Mouse (Mus musculus) kidney, postnatal 25 days (tissue): ENCODE data around the gene Zfp281.

Source experiments
- DNase-seq, 2 experiments: peaks; one replicate each; pipeline ENCODE4 v3.0.0; 2021; ENCODE audit warnings: mixed read lengths in 2 of 2

Gene Zfp281

GRCm38 (mm10) chr1:136624146-136625018, at the start of gene Zfp281:
Gene Zfp281, plus strand, starts transcription at chr1:136624901.
- DNase-seq = peak; percentile 96 to 98

- no peak for DNase-seq
These were observed 46.6 kb upstream of the Zfp281 start for GRCm38 (mm10) chr1:136577890-136578663.

GRCm38 (mm10) chr1:136579360-136579759, 45.3 kb upstream of the Zfp281 start:
- no peak for DNase-seq

DNA sequence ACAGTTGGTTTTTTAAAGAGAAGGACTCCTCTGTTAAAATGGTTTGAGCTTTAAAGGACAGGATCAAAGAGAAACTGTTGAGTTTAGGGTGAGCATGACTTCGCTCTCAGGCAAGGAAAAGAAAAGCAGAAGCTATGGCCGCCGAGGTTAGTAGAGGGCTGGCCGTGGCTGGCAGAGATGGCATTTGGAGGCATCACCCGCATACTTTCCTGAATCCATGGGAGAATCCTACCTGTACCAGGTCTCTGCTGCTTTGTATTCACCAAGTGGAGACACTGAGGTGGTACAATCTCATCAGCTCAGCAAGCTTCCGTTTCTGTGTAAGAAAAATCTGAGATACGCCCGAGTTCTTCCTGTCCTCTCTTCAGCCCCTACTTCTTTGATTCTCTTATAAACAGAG, 44.4 kb upstream of the Zfp281 start:
- DNase-seq = no peak

DNA sequence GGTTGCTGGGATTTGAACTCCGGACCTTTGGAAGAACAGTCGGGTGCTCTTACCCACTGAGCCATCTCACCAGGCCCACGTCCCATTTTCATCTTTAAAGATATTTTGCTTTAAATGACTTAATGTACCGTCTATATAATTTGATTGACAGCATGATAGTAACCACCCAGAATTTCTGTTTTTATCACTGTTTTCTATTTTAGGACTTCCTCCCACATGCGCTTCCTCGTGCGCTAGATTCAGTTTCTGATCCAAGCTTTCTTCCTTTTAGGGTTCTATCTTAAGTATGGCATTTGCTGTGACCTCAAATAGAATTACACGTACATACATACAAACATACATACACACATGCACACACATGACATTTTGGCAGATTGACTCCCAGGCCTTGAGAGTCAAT, 42.9 kb upstream of the Zfp281 start:
- no peak for DNase-seq

DNA sequence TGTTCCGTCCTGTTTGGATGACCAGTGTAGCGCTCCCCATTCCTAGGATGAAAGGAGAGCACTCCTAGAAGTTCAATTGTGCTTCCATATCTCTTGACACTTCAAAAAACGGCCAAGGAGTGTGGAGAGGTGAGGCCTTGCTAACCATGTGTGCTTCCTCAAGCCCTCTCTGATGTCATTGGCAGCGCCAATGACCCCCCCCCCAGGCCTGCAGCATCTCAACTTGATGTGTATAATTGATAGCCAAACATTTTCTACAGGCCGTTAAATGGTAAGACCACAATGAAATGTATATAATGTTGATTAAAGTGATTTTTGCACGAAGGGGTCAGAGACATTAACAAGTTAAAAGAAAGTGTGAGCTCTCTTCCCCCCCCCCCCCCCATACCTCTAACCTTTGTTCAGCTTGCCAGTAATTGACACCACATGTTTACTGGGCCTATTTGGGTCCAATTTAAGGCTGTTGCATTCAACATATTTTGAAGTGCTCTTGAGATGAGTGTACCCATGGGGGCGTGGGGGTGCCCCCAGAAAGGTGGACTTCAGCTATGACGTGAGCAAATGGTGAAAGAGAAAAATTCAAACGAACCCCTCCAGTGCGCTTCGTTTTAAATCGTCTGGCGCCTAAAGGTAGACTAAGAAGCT, 36.8 kb upstream of the Zfp281 start:
- DNase-seq = no peak

GRCm38 (mm10) chr1:136588908-136589307, 35.8 kb upstream of the Zfp281 start:
- no peak for DNase-seq

DNA sequence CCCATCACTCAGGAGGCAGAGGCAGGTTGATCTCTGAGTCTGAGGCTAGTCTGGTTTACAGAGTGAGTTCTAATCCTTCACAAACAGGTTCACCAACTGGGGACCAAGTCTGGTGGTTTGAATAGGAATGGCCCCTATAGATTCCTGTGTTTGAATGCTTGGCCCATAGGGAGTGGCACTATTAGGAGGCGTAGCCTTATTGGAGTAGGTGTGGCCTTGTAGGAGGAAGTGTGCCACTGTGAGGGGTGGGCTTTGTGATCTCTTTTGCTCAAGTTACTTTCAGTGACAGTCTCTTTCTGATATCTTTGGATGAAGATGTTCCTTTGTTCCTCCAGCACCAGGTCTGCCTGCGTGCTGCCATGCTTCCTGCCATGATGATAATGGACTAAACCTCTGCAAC, 32.0 kb upstream of the Zfp281 start:
- no peak for DNase-seq

GRCm38 (mm10) chr1:136594235-136594850, 30.4 kb upstream of the Zfp281 start:
- peak in 1 of 2 experiments; percentile 21 for DNase-seq

GRCm38 (mm10) chr1:136596821-136597220, 27.9 kb upstream of the Zfp281 start:
- no peak for DNase-seq

- DNase-seq = no peak
These were observed 26.4 kb upstream of the Zfp281 start for GRCm38 (mm10) chr1:136598286-136598685.

GRCm38 (mm10) chr1:136600067-136600466, 24.6 kb upstream of the Zfp281 start:
- DNase-seq = no peak

DNA sequence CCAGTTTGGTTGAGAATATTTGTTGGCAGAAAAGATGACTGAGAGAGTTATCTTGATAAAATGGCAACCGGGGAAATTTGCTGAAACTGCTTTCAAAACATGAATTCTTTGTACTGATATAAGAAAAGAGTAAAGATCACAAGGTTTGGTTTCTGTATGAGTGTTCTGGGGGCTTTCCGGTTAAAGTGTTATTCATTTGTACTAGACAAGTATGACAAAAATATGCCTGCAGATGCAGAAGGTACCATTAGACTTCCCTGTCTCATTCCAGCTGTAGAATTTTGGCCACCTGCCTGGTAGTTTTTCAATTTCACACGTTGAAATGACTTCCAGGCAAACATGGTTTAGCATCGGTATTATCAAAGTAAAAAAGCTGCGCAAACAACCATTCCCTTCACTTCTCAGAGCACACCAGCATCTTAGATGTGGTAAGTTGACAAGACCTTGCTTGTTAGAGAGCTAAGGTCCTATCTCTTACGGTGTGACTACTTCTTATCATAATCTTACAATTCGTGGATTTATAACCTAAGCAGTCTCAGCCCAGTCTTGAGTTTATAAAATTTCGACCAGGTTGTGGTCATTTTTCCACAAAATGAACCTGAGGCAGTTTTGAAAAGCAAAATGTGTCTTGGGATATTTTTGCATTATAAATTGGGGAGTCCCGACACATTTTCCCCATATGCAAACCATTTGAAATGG, 23.9 kb upstream of the Zfp281 start:
- DNase-seq = no peak

GRCm38 (mm10) chr1:136601346-136601888, 23.3 kb upstream of the Zfp281 start:
- DNase-seq = no peak

DNA sequence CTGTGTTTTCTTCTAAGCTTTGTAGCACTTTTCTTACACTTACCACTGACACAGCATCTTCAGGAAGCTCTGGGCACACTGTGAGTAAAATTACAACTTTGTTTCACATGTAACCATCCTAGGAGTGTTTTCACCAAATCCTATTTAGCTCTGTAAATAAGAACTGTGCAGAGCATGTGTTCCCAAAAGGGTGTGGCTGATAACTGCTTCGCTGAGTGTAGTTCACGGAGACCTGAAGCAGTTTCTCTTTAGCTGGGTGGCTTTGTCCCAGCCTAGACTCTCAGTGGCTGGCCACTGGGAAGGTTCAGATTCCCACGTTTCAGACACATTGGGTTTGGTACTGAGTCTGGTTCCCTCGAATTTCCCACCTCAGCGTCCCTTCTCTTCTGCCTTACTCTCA, 22.4 kb upstream of the Zfp281 start:
- DNase-seq = no peak

- DNase-seq = no peak
These were observed 20.5 kb upstream of the Zfp281 start for GRCm38 (mm10) chr1:136604190-136604589.

DNA sequence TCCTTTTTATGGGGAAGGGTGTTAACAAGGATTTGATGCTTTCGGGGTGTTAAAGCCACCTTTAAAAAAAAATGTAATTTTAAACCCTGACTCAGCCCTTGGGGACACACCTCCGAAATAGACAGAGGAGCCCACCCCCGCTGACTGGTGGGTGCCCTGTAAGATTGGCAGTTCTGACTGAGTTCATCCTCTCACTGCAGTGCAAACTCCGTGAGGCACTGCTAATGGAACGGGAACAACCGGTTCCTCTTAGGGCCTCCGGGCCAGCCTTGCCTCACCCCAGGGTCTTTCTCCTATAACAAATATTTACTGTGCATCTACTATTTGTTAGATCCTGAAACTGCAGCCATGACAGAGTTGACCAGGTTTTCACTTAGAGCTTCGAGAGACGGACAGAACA, 18.9 kb upstream of the Zfp281 start:
- DNase-seq = no peak

- DNase-seq = no peak
These were observed 18.4 kb upstream of the Zfp281 start for GRCm38 (mm10) chr1:136606278-136606677.

- DNase-seq = no peak
These were observed 16.1 kb upstream of the Zfp281 start for GRCm38 (mm10) chr1:136608339-136609261.

DNA sequence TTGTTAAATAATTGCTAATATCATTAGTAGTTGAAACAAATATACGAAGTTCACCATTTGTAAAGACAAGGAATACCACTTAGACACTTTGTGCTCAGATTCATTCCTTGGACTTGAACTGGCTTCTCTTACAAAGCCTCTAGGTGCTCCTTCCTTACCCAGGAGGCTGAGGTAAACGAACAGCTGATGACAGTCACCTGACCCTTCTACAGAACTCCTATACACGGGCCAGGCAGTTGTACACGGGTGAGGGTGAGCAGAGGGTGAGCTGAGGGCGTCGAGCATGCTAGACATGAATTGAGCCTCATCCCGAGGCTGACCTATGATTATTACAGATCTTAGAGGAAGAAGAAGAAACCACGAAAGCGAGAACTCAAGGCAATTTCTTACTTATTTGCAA, 12.9 kb upstream of the Zfp281 start:
- no peak for DNase-seq

DNA sequence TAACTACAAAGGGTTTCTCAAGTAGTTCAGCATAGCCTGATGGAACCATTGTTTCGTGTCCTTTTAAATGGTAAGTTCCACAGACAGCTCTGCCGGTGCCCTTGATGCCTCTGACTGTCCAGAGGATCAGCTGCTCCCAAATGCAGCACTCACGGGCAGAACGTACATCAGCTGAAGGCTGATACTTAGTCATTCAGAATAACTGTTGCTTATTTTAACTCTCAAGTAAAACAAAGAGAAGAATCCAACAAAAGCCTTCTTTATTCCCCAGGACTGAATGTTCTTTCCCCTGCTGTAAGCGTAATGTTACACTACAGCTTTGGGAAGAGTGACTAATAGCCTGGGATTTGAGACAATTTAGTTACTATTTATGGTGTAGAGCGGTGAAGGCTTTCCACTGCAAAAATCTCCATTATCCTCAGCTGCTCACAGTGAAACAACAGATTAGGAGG, 11.4 kb upstream of the Zfp281 start:
- DNase-seq = no peak
